Mouse (Mus musculus) Patski (cell line): ENCODE data around the gene Nf1. TPM values are rescaled to one million over a fixed set of nuclear protein-coding genes. Genes with fewer than 3 reads are reported as not detected.

ENCODE experiments used
- ATAC-seq: fragments of 100-300 bp; one replicate; pipeline ENCODE4 v1.8.0; 2021
- CTCF ChIA-PET: fragments of 350-600 bp; sonication (Branson Sonifier 250); formaldehyde crosslinking; loops from one replicate; lab custom pipeline; 2022; ENCODE audit warnings: inconsistent platforms; lab: Charles Lee
- POLR2A ChIA-PET: fragments of 350-600 bp; sonication (Branson Sonifier 250); formaldehyde crosslinking; loops from one replicate; lab custom pipeline; 2022; ENCODE audit warnings: antibody characterized with exemption, inconsistent platforms; lab: Charles Lee
- DNase-seq: peaks from one replicate; pipeline ENCODE4 v3.0.0-alpha.2; 2011; ENCODE audit warnings: low read depth, low spot score
- H3K27me3 ChIP-seq: fragments of 371-371 bp; one replicate; pipeline ENCODE4 v1.5.1; 2021
- CTCF ChIP-seq: fragments of 100-300 bp; IDR thresholded peaks from one replicate; pipeline ENCODE4 v1.5.1; 2021
- in situ Hi-C: fragments of 300-500 bp; cut with MboI; formaldehyde crosslinking; loops from 3 replicates; pipeline ENCODE4 v1.11.1; 2018; ENCODE audit warnings: low pct_unique_long_range_greater_than_20kb, mixed read lengths
- polyA plus RNA-seq: library from polyadenylated mRNA; unstranded; gene quantifications from one replicate; pipeline ENCODE4 v1.2.3, GENCODE M21; 2021

Nf1 gene
- polyA plus RNA-seq, 1 experiment from 2014 or later = 24.1 TPM

- no peaks in the 10 kb centered on the region for H3K27me3 ChIP-seq
- ChIA-PET POLR2A (no interaction called here), CTCF (no interaction called here)
- TF ChIP-seq CTCF = no peak
- in situ Hi-C loops = no loop called here
- ATAC-seq = no peak
- DNase-seq = no peak
Measured at GRCm38 (mm10) chr11:79502917-79503316, 163.4 kb downstream of the Nf1 start.

GRCm38 (mm10) chr11:79503845-79504244 is 164.4 kb downstream of the Nf1 start, which contains the start of gene Omg:
Gene Omg, minus strand, starts transcription at chr11:79504084.
- H3K27me3 ChIP-seq = no peaks in the 10 kb centered on the region
- in situ Hi-C loops = no loop called here
- CTCF ChIA-PET = interaction anchor here (0.7 to 2.4 kb wide), 2 partner anchors 16 to 56 kb away, joined by 3 to 6 read pairs; no protein-coding TSS in a partner anchor
- POLR2A ChIA-PET = interaction anchor here (0.6 kb wide), 1 partner anchor 38 kb away, joined by 5 read pairs; no protein-coding TSS in a partner anchor
- ATAC-seq (no peak), DNase-seq (no peak)
- TF ChIP-seq CTCF = no peak

- CTCF ChIA-PET = interaction anchor here (0.6 to 2.4 kb wide), 3 partner anchors 15 to 57 kb away, joined by 3 to 6 read pairs (median 3); no protein-coding TSS in a partner anchor
Measured at GRCm38 (mm10) chr11:79504506-79504905, 165.0 kb downstream of the Nf1 start.

GRCm38 (mm10) chr11:79511970-79512369 is 172.5 kb downstream of the Nf1 start:
- TF ChIP-seq CTCF = no peak
- CTCF ChIA-PET = no interaction called here
- in situ Hi-C loops = no loop called here
- DNase-seq (no peak), ATAC-seq (no peak)
- H3K27me3 ChIP-seq = no peaks in the 10 kb centered on the region
- POLR2A ChIA-PET = no interaction called here

More at GRCm38 (mm10) chr11:79504506-79504905, 165.0 kb downstream of the Nf1 start:
- TF ChIP-seq CTCF = no peak
- POLR2A ChIA-PET = interaction anchor here (0.6 kb wide), 2 partner anchors 16 to 37 kb away, joined by 3 to 5 read pairs; no protein-coding TSS in a partner anchor
- no peaks in the 10 kb centered on the region for H3K27me3 ChIP-seq
- no peak for ATAC-seq
- no peak for DNase-seq
- in situ Hi-C loops = no loop called here

- CTCF ChIA-PET = no interaction called here
- TF ChIP-seq CTCF = no peak
- no peak for ATAC-seq
- in situ Hi-C loops = no loop called here
- no peaks in the 10 kb centered on the region for H3K27me3 ChIP-seq
- POLR2A ChIA-PET = no interaction called here
- no peak for DNase-seq
Measured at GRCm38 (mm10) chr11:79515331-79515730, 175.8 kb downstream of the Nf1 start.

- in situ Hi-C loops = no loop called here
- TF ChIP-seq CTCF = no peak
- no peaks in the 10 kb centered on the region for H3K27me3 ChIP-seq
- ATAC-seq (no peak), DNase-seq (no peak)
- ChIA-PET CTCF (interaction anchor here (1.2 kb wide), 1 partner anchor 16 kb away, joined by 3 read pairs; no protein-coding TSS in a partner anchor), POLR2A (no interaction called here)
Measured at GRCm38 (mm10) chr11:79515798-79516197, 176.3 kb downstream of the Nf1 start.

GRCm38 (mm10) chr11:79519299-79519698 is 179.8 kb downstream of the Nf1 start:
- DNase-seq (no peak), ATAC-seq (no peak)
- no peaks in the 10 kb centered on the region for H3K27me3 ChIP-seq
- in situ Hi-C loops = no loop called here
- ChIA-PET CTCF (interaction anchor here (1.3 to 1.9 kb wide), 2 partner anchors 14 kb away, joined by 6 read pairs; no protein-coding TSS in a partner anchor), POLR2A (no interaction called here)
- no peak for TF ChIP-seq CTCF

GRCm38 (mm10) chr11:79519878-79520291 is 180.4 kb downstream of the Nf1 start:
- no peak for TF ChIP-seq CTCF

GRCm38 (mm10) chr11:79520772-79521171 is 181.3 kb downstream of the Nf1 start:
- in situ Hi-C loops = no loop called here
- CTCF ChIA-PET = interaction anchor here (1.3 to 1.9 kb wide), 3 partner anchors 13 to 21 kb away, joined by 4 to 6 read pairs (median 6); no protein-coding TSS in a partner anchor
- TF ChIP-seq CTCF = no peak
- DNase-seq = no peak
- POLR2A ChIA-PET = no interaction called here
- no peaks in the 10 kb centered on the region for H3K27me3 ChIP-seq
- no peak for ATAC-seq

More at GRCm38 (mm10) chr11:79519878-79520291, 180.4 kb downstream of the Nf1 start:
- CTCF ChIA-PET = interaction anchor here (1.3 to 1.9 kb wide), 3 partner anchors 14 to 20 kb away, joined by 4 to 6 read pairs (median 6); no protein-coding TSS in a partner anchor
- DNase-seq (no peak), ATAC-seq (no peak)
- in situ Hi-C loops = no loop called here
- POLR2A ChIA-PET = interaction anchor here (0.6 kb wide), 1 partner anchor 15 kb away, joined by 3 read pairs; no protein-coding TSS in a partner anchor
- H3K27me3 ChIP-seq = no peaks in the 10 kb centered on the region

GRCm38 (mm10) chr11:79521930-79522329 is 182.4 kb downstream of the Nf1 start:
- ATAC-seq (no peak), DNase-seq (no peak)
- TF ChIP-seq CTCF = no peak
- POLR2A ChIA-PET = interaction anchor here (0.7 kb wide), 1 partner anchor 425 kb away, joined by 3 read pairs; no protein-coding TSS in a partner anchor
- in situ Hi-C loops = no loop called here
- H3K27me3 ChIP-seq = no peaks in the 10 kb centered on the region
- CTCF ChIA-PET = interaction anchor here (1.3 kb wide), 1 partner anchor 12 kb away, joined by 3 read pairs; no protein-coding TSS in a partner anchor

GRCm38 (mm10) chr11:79522944-79523343 is 183.5 kb downstream of the Nf1 start:
- H3K27me3 ChIP-seq = no peaks in the 10 kb centered on the region
- no peak for TF ChIP-seq CTCF
- no peak for DNase-seq
- ChIA-PET POLR2A (interaction anchor here (0.6 kb wide), 1 partner anchor 328 kb away, joined by 4 read pairs; no protein-coding TSS in a partner anchor), CTCF (no interaction called here)
- in situ Hi-C loops = no loop called here
- ATAC-seq = no peak
